Mouse (Mus musculus) retina, adult 2 months (tissue): ENCODE results near the gene Fitm2.
A peak's percentile ranks its signal among the peaks of the same experiment; 100 is the strongest.
"Not testable (repeated sequence)": the region's sequence is repeated elsewhere in the genome, so short reads cannot be mapped to it uniquely, and the experiment has no call there.

Experiments
- DNase-seq: peaks from one replicate; pipeline ENCODE4 v3.0.0-alpha.2; 2012; ENCODE audit warnings: low read depth, low spot score

The Fitm2 gene

DNA sequence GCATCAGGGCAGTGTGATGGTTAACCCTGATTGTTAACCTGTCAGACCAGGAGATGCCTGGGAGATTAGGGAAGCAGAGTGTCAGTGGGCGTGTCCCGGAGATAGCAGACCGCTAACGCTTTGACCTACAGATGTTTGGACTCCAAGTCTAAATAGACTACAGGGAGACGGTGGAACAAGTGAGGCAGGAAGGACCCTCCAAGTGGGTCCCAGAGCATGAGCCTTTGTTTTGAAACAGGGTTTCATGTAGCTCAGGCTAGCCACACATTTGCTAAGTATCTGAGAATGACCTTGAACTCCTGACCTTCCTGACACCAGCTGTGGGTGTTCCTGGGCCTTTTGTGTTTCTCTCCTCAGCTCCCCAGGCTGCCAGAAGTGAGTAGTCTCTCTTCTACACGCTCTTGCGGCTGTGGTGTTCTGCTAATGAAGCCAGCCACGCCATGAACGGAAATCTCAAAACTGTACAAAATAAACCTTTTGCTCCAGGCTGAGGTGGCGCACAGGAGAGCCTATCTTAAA, 9.1 kb downstream of the Fitm2 start:
- DNase-seq, result no peak

DNA sequence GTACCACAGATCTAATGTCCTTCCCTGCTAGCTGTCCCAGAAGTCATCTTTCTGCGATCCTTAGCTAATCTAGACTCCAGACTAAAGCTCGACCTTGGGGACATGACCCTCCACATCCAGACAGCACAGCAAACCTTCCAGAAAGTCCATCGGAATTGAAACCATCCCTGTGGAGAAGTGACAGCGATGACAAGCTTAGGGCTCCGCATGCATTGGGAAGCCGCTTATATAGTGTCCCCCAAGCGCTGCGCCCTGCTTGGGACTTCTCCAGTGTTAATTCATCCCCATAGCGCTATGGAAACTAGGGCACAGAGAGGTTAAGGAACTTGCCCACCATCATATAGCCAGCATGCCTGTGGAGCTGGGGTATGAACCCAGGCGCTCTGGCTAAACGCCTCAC, 9.6 kb downstream of the Fitm2 start:
- DNase-seq, result no peak

DNA sequence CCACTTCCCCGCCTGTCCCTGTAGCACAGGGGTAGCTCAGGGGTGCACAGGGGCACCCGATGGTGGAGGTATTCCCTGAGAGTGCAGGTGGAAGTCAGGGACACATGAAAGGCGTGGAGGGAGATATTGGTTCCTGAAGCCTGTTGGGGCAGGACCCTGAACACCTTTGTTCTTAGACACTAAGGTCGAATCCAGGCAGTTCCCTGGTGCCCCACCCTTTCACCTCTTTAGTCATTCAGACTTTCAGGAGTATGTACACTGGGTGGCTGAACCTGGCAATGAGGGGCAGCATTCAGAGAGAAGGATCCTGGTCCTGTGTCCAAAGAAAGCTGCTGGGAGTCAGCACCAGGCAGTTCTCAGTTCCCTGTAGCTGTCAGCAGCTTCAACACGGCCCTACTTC, 10.0 kb downstream of the Fitm2 start:
- DNase-seq, result no peak

DNA sequence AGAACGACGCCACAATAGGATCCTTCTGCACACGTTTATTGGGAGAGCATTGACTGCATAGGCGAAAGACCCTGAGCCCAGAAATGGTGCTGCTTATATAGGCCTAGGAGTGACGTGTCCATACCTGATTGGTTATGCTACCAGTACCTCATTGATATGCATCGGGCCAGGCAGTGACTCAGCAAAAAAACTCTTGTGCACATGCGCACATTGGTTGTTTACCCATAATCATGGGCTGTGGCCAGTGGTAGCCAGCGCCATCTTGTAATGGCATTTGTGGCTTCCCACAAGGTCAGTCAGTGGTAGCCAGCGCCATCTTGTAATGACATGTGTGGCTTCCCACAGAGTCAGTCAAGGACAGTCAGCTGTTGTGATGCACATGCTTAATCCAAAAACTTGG, 11.1 kb downstream of the Fitm2 start:
- not testable (repeated sequence) for DNase-seq

DNA sequence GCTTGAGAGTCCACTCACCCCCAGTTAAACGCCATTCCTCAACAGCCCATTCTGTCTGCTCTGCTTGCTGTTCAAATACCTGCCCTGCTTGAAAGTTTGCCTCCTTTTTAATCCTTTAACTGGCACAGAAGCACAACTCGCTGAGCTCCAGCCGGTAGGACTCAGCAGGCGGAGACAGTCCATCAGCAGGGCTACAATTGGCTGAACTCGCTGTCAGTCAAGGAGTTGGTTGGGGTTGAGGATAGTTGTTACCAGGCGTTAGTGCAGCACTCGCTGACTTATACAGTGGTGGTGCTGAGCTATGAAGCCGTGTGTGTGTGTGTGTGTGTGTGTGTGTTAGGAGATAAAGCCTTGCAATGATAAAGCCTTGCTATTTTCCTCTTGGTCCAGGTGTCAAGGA, 11.8 kb downstream of the Fitm2 start:
- DNase-seq, result no peak

DNA sequence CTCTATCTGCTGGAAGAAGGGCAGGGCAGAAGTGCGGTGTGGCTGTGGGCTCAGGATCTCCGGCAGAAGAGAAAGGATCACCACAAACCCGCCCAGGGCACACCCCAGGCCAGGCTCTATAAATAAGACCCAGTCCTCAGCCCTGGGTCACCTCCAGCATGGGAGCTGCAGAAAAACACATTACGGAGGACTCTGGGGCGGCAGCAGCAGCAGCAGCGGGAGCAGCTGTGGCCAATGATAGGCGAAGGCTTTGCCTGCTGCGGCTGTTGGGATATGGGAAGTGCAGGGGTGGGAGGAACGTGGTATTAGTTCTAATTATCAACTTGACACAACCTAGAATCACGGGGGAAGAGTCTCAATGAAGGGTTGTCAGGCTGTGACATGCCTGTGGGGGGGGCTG, 13.0 kb downstream of the Fitm2 start:
- DNase-seq, result no peak

DNA sequence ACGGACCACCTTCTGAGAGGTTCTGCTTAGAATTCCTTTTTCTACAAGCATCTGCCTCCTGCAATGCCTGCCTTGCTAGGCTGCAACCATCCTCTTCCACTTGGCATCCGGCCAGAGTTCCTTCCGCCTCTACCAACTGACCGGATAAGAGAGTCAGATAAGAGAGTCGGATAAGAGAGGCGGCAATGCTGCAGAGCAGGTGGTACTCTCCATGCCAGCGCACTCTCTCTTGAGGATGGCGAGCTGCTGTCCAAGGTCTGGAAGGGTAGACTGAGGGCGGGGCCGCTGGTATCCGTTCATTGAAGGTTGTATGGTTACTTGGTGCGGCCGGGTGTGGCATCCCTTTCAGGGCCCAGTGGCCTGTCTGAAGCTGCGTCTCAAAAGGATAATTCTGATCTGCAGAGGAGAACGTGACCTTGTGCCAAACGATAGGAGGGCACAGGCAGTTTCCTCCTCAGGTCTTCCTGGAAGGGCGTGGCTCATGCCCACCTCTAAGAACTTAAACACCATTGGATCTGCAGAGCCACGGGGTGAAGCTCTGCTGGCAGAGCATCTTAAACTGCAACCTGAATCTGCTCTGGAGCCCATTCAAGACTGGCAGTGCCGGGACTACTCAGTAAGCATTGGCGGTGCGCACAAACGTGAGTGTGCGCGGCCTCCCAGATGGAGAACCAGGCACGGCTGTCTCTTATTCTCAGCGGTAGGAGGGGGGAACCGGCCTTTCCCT, 13.7 kb downstream of the Fitm2 start:
- DNase-seq, result no peak

DNA sequence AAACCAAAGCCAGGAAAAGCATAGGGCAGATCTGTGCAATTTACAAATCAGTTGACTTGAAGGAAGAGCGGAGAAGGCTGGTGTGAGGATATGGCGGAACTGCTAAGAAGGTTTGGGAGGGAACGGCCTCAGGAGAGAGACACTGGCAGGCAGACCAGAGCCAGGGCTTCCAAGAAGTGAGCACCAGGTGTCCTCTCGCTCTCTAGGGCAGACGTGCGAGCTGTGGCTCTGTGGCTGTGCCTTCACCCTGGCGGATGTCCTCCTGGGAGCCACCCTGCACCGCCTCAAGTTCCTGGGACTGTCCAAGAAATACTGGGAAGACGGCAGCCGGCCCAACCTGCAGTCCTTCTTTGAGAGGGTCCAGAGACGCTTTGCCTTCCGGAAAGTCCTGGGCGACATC, 19.1 kb downstream of the Fitm2 start:
- DNase-seq, result no peak

DNA sequence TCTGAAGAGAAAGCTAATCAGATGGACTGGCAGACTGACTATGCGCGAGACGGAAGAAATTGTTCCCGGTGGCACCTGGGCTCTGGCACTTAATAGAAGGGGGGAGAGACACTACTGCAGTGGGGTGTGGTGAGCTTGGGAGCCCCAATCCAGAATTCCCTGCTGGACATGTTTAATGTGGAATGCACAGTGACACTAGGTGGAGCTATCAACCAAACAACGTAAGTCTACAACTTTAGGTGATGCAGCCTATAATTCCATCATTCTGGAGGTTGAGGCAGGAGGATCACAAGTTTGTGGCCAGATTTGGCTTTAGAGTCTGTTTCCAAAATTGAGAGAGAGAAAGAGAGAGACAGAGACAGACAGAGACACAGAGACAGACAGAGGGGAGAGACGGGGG, 19.7 kb downstream of the Fitm2 start:
- no peak for DNase-seq

DNA sequence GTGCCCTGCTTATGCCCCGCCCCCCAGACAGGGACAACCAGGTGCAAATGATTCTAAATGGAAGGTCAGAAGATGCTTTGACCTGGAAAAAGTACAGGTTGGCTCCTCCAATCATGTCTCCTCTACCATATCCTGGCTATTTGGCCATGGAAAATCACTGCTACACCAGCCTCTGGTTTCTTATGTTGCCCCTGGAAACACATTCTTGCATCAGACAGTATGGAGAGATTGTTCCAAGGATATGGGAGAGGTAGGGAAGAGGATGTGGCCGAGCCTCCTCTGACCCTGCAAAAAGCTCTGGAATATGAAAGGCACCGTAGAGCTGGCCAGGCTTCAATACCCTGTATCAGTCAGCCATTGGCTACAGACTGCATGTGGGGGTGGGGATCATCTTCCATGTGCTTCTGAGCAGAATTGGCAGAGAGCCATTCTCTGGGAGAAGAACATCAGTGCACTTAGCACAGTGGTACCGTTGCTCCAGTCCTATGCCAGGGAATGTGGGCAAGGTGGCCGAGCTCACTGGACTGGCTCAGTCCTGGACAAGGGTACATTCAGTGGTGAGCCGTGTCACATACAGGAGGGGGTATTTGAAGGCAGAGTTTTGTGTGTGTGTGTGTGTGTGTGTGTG, 21.6 kb downstream of the Fitm2 start:
- DNase-seq, result no peak

DNA sequence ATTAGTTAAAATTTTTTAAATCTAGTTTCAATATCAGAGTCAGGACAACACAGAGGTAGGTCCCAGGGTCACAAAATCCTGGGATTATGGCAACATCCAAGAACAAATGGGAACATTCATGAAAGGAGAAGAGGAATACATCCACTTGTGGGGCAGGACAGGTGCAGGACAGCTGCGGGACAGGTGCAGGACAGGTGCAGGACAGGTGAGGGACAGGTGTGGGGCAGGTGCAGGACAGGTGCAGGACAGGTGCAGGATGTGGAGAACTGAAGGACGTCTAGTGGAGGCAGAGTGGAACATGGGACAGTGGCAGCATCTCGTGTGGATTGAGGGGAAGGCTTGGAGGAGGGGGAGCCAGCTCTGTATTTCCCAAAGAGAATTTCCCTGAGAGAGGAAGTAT, 23.2 kb downstream of the Fitm2 start:
- DNase-seq, result no peak

DNA sequence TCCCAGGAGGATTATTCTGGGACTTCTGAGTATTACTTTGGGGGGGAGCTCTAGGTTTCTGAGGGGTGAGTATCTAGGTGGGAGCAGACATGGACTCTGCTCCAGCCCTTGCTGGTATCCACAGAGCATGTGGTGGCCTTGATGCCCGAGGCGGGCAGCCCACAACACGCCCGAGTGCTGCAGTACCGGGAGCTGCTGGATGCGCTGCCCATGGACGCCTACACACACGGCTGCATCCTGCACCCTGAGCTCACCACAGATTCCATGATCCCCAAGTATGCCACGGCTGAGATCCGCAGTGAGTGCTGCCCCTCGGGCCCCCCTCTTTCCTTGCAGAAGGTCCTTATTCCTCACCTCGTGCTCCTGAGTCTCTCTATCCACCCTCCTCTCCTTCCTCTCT, 25.1 kb downstream of the Fitm2 start:
- no peak for DNase-seq

DNA sequence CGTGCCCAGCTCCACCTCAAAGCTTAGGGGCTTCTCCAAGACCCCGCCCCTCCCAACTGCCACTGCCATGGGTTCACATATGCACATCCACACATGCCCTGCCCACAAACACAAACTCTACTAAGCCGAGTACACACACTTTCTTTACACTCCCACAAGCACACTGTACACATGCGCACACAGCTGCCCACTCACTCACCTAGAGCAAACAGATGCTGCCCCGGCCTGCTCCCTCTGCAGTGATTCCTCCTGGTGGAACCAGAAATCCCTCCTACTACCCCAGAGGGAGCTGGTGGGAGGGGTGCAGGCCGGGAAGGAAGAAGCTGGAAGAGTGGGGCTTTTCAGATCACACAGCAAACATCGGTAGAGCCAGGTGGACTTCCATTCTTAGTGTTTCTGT, 28.4 kb downstream of the Fitm2 start:
- no peak for DNase-seq

DNA sequence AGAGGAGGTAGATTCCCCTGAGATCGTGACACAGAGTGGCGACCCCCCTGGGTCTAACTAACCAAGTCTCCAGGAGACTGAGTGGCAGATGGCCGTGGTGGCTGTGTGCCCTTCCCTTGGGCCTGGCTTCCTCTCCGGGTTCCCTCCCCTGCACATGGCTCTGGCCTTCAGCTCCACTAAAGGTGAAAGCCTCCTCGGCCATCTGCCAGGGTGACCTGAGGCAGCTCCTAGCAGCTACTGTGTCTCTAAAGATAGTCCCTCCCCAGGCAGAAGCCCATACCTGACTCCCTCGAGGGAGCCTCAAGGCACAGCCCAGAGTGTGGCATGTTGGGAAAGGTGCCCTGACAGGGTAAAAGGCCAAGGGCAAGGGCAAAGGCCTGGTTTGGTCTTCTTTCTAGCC, 28.9 kb downstream of the Fitm2 start:
- no peak for DNase-seq

DNA sequence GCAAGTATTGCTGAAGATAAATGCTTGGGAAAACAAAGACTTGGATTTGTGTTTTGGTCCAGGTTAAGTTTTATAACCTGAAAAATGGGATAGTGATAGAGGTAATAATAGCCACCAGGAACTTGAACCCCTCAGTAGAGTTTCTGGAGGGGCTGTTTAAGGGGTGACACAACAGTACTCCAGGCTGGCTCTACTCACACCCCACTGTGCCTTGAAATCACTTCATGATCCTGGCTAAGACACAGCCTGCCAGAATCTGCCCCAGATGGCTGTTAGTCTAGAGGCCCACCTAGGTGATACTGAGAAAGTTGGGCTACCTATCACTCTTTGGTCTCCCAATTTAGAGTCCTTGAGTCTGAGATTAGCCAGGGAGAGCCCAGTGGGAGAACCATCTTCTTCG, 32.9 kb downstream of the Fitm2 start:
- DNase-seq, result no peak

DNA sequence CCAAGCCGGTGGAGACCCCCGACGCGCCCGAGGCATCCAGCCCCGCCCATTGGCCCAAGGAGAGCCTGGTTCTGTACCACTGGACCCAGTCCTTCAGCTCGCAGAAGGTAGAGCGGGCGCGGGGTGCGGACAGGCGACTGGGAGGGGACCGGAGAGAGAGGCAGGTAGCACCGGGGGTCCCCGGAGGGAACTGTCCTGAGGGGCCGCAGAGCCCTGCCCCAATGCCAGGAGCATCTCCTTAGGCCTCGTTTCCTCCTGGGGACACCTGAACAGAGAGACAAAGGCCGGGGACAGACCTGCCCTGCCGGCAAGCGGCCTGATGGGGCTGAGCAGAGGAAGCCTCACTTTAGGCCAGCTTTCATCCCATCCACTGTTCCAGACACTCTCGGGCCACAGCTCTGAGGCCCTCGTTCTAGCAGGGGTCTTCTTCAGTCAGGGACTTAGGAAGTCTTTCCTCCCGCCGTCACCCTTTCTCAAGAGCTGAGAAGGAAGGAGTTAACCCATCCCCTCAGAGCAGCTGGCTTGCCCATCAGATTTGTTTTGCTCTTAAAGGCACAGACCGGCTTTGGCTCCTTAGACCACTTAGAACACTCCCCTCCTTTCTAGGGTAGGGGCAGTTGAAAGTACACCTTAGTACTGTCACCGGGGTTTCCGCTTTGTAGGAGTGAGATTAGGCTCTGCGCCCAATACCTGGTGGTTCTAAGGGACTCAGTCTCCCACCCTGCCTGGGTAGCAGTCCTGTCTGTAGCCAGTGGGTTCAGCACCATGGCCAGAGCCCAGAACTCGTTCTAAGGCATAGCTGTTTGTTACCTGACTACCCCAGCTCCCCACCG, 33.6 kb downstream of the Fitm2 start:
- no peak for DNase-seq

DNA sequence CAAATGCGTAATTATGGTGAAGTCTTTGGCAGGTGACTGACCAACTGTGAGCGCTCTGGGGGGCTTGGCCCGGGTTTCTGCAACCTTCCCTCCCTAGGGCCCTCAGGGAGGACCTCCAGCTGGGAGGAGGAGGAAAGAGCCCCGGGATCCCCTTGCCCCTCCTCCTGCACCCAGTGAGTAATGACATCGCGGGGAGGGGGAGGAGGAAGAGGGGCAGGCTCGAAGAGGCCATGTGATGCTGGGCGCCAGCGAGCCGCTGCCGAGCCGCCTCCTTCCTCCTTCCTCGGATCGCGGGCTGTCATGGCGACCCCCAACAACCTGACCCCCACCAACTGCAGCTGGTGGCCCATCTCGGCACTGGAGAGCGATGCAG, 34.2 kb downstream of the Fitm2 start, which contains the start of gene Gdap1l1:
Gdap1l1 (plus strand) TSS at position 231 of the 373 bp plus-strand sequence.
- DNase-seq, result peak; percentile 52

DNA sequence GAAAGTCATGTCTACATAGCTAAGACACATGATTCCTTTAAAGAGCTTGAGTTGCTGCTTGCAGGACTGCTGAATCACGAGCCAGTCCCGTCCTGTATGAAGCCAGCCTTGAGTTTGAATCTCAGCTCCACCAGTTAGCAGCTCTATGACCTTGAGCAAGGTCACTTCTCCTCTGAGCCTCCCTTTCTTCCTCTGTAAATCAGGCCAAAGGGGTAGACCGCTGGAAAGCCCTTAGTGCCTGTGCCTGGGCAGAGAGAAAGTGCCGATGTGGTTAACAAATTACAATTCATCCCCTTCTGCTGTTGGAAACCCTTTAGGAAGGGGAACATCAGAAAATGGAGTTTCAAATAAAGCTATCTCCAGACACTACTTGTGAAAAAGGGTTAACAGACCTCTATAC, 34.6 kb downstream of the Fitm2 start:
- DNase-seq, result no peak

DNA sequence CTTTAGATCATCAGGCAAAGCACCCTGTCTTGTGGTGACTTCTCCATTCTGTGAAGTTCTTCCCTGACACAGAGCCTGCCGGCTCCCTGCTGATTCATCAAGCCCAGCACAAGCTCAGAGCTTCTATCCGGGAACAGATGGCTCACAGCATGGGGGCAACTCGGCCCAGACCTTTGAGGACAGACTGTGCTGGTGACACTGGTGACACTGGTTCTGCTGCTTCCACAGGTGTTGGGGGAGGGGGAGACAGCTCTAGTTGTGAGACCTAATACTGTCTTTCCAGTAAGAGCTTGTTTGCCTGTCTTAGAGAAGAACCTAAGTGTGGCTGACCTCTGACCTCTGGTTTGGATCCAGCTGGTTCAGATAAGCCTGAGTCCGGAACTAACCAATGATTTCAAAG, 38.5 kb downstream of the Fitm2 start:
- no peak for DNase-seq

DNA sequence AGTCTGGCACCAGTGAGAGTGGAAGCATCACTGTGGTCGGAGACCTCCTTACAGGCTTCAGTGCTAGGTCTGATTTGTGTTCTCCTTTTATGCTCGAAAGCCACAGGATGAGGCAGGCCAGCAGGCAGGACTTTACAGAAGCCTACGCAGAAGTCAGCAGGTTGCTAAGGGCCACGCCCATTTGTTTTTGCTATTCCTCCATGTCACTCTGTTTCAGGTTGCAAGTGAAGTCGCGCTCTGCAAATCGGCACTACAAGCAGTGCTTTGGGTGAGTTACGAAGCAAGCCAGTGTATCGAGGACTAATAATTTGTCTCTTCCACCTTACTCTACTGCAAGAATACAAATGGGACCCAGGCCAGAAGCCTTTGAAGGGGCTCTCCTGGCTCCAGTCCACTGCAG, 41.1 kb downstream of the Fitm2 start:
- no peak for DNase-seq

DNA sequence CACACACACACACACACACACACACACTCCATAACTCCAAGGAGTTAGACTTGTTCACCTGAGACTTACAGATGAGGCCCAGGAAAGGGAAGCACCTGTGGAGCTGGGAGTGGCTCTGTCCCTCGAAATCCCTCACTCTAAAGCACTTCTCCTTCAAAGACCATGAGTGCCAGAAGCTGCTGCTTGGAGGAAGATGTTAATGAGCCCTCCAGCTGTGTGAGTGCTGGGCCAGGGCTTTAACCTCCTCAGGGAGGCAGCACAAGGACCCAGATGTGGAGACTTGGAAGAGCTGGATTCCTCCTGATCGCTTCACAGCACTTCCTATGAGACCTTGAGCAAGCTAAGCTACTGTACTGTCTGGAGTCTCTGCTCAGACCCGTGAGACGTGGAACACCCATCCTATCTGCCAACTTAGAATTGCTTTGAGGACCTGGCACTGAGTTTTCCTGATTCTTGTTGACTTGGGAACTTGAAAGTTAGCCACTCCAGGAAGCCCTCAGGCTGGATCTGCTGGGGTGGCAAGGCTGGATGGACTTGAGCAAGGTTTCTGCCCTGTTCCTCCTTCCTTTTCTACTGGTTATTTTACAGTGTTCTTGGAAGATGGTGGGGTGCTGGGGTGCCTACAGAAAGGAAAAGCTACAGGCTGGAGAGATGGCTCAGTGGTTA, 44.0 kb downstream of the Fitm2 start:
- no peak for DNase-seq

DNA sequence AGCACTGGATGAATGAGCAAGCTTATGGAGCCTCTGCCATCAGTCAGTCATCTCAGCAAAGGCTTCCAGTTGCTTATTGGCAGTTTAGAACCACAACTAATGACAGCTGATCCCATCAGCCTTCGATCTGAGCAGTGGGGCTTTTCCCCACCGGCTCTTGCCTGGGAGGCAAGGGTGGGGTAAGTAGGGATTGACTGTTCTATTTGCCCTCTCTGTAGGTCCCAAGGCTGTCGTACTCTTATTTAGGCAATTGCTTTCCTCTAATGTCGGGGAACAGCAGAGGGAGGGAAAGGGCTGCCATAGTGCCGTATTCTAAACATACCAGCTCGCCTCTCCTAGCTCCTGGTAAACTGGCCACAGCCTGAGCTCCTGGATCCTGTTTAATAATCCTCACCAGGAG, 47.8 kb downstream of the Fitm2 start, which contains the start of gene Oser1:
Oser1 (minus strand) TSS at position 101 of the 400 bp plus-strand sequence.
- no peak for DNase-seq
